Mouse (Mus musculus): ENCODE data around the gene Rac1. TPM values are rescaled to one million over a fixed set of nuclear protein-coding genes. Genes with fewer than 3 reads are reported as not detected.

Rac1 gene
- polyA plus RNA-seq, 1 experiment from 2014 or later: 322 TPM

DNA sequence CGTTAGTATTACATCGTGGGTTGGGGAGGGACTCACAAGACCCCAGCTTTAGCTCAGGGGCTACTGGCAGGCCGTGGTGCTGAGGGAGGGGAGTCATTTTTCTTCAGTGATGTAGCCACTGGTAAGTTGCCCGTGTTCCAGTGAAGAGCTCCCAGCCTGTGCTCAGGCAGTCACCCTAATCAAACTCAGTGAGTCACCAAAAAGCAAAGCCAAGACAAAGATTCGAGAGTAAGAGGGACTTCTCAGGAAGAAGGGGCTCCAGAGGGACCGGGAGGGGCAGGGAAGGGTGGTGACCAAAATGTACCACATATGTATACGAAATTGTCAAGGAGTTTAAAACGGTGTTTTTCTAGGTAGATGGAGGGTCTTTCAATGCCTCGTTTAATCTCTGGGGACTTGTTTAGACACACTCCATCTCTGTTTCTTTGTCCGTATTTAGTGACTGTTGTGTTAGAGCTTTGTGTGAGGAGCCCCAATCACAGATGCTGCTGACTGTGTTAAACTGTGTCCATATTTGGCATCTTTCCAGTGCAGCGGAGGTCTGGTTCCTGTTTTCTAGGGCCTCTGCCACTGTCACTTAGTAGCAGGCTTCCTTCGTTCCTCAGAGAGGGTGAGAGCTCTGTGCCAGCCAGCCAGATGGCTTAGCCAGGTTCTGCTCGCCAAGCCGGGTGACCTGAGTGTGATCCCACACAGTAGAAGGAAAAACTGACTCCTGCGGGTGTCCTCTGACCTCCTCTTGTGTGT is 57.2 kb downstream of the Rac1 start:
- 42% methylated on average over 15 of the region's 15 CpGs for WGBS
- no peaks in the 10 kb centered on the region for H3K9me3 ChIP-seq (replicated peaks)
- H3K9ac ChIP-seq: peak overlapping the region; percentile 6; the same call in 1 of the 2 replicates
- peak; percentile 61 for ATAC-seq (replicated peaks; ENCODE audit: insufficient number of reproducible peaks, insufficient read depth, low FRiP score, low read depth)
- peaks cover 14% of the 10 kb centered on the region for H3K36me3 ChIP-seq
- no peak overlapping the region for H3K4me2 ChIP-seq
- no peak overlapping the region for H3K4me3 ChIP-seq
- peak overlapping the region; percentile 75 for H3K27ac ChIP-seq
- peaks cover 12% of the 10 kb centered on the region for H3K4me1 ChIP-seq (replicated peaks)
- H3K27me3 ChIP-seq: no peaks in the 10 kb centered on the region

DNA sequence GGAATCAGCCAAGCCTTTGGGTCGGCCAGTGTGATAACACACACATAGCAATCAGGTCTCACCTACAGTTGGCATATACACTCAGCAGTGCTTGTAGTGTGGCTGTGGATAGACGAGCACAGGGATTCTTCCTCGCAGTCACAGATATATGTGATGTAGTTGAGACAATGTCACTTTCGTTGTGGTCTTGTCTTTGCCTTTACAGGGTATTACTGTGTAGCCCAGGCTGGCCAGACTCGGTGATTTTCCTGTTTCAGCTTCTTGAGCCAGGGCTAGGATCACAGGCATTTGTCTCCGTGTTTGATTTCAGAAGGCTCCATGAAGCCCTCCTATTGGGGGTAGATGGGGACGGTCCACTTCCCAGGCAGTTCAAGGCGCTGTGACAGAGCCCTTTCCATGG is 58.2 kb downstream of the Rac1 start:
- Histone ChIP-seq H3K4me3 (no peak overlapping the region), H3K27ac (no peak overlapping the region), H3K4me2 (no peak overlapping the region), H3K9me3 (replicated peaks) (no peaks in the 10 kb centered on the region), H3K36me3 (peaks cover 10% of the 10 kb centered on the region), H3K27me3 (no peaks in the 10 kb centered on the region), H3K4me1 (replicated peaks) (peaks cover 21% of the 10 kb centered on the region), H3K9ac (no peak overlapping the region)
- WGBS: 81% methylated on average over 8 of the region's 8 CpGs
- ATAC-seq (replicated peaks; ENCODE audit: insufficient number of reproducible peaks, insufficient read depth, low FRiP score, low read depth): no peak

DNA sequence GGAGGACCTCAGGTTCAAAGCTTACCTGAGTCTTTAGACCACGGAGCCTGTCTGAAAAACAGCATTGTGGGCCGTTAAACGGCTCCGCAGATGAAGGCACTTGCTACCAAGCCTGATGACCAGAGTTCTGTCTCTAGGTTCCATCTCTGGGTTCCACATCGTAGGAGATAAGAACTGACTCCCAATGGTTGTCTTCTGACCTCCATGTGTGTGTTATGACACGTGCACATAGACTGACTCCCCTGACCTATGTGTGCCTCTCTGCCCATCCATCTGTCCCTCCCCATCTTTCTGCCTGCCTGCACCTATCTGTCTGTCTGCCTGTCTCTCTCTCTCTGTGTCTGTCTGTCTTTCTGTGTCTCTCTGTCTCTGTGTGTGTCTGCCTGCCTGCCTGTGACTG is 59.9 kb downstream of the Rac1 start:
- no peak overlapping the region for H3K4me2 ChIP-seq
- H3K36me3 ChIP-seq: peaks cover 4% of the 10 kb centered on the region
- no peak overlapping the region for H3K4me3 ChIP-seq
- H3K27ac ChIP-seq: no peak overlapping the region
- H3K9me3 ChIP-seq (replicated peaks): no peaks in the 10 kb centered on the region
- H3K9ac ChIP-seq: no peak overlapping the region
- peaks cover 21% of the 10 kb centered on the region for H3K4me1 ChIP-seq (replicated peaks)
- WGBS: 86% methylated on average over 6 of the region's 6 CpGs
- no peaks in the 10 kb centered on the region for H3K27me3 ChIP-seq
- no peak for ATAC-seq (replicated peaks; ENCODE audit: insufficient number of reproducible peaks, insufficient read depth, low FRiP score, low read depth)

DNA sequence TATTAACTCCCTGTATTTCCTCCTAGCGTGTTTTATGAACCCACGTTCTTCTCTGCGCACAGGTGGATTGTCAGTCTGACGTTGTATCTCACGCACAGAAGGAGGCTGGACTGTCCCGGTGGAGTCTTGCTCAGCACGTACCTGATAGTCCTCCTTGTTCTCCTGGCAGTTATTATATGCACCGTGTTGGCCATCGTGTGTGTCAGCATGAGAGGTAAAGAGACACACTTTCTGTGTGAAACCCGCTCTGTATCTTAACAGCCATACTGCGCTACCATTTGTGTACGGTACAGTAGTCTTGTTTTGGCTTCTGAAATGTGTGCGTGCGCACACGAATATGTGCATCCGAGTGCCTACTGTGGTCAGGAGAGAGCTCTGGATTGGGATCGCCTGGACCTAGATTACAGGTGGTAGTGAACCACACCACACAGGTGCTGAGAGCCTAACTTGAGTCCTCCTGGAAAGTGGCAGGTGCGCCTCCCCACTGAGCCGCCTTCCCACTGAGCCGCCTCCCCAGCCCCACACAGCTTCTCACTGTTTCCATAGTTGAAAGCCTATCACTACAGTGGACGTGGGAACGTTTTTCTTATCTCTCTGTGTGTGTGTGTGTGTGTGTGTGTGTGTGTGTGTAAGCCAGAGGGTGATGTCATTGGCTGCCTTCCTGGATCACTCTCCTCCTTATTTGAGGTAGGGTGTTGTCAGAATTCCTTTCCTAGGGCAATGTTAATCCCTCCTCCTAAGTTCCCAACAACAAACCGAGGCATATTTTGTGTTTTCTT is 60.8 kb downstream of the Rac1 start:
- H3K4me2 ChIP-seq: no peak overlapping the region
- peaks cover 3% of the 10 kb centered on the region; the same call in 1 of the 2 replicates for H3K36me3 ChIP-seq
- H3K4me3 ChIP-seq: no peak overlapping the region
- no peaks in the 10 kb centered on the region for H3K9me3 ChIP-seq (replicated peaks)
- peaks cover 21% of the 10 kb centered on the region for H3K4me1 ChIP-seq (replicated peaks)
- H3K27me3 ChIP-seq: no peaks in the 10 kb centered on the region
- H3K9ac ChIP-seq: no peak overlapping the region
- ATAC-seq (replicated peaks; ENCODE audit: insufficient number of reproducible peaks, insufficient read depth, low FRiP score, low read depth): no peak
- 85% methylated on average over 23 of the region's 23 CpGs for WGBS
- no peak overlapping the region for H3K27ac ChIP-seq

DNA sequence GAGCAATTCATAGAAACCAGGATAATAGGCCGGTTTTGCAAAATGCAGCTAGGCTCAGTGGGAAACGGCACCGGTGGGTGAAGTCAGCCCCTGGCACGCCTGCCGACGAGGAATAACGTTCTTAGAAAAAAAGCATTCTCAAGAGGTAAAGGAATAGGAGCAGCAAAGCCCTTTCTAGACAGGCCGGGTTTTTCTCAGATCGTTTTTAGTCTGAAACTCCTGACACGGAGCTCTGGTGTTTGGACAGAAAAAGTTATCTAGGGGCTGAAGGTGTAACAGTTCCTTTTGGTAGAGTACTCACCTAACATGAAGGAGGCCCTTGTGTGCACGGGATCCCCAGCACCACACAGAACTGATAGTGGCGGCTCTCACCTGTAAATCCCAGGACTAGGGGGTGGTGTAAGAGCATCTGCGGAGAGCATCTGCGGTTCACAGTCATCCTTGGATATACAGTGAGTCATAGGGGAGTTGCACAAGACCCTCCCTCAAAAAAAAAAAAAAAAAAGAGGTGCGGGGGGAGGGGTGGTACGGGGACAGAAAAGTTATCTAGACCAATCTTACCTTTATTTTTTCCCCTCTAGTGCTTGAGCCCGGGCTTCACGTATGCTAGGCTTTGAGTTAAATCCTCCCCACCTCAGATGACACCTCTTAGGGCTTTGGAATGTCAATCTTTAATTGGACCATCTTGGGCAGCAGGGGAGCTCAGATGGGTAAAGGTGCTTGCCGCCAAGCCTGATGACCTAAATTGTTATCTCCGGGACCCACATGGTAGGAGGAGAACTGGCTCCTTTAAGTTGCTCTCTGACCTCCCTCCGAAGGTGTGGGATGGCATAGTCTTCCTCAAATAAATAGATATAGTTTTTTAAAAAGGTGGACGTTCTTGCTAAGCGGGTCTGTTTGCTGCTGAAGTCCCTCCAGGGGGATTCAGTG is 62.4 kb downstream of the Rac1 start:
- WGBS: 33% methylated on average over 23 of the region's 23 CpGs
- peaks cover 3% of the 10 kb centered on the region; the same call in 1 of the 2 replicates for H3K36me3 ChIP-seq
- H3K27me3 ChIP-seq: no peaks in the 10 kb centered on the region
- ATAC-seq (replicated peaks; ENCODE audit: insufficient number of reproducible peaks, insufficient read depth, low FRiP score, low read depth): no peak
- peaks cover 12% of the 10 kb centered on the region for H3K4me1 ChIP-seq (replicated peaks)
- H3K4me3 ChIP-seq: peak overlapping the region; percentile 90
- peak overlapping the region; percentile 82 for H3K9ac ChIP-seq
- H3K27ac ChIP-seq: no peak overlapping the region
- no peaks in the 10 kb centered on the region for H3K9me3 ChIP-seq (replicated peaks)
- H3K4me2 ChIP-seq: peak overlapping the region; percentile 95

DNA sequence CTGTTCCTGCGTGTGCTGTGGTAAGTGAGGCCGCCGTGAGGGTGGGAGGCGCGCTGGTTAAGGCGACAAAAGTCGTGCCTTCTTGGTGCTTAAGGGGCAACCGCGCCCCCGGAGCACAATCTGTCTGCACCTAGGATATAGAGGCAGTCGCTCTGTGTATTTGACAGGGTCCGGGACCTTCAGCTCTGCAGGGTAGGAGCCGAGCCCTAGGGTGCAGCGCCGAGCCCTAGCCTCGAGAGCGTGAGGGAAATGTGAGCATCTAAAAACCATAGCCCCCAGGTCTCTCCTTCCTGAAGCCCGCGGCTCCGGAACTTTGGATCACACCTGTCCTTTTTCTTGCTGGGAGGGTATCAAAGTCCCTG is 63.1 kb downstream of the Rac1 start:
- peaks cover 9% of the 10 kb centered on the region for H3K4me1 ChIP-seq (replicated peaks)
- H3K9me3 ChIP-seq (replicated peaks): no peaks in the 10 kb centered on the region
- no peaks in the 10 kb centered on the region for H3K27me3 ChIP-seq
- ATAC-seq (replicated peaks; ENCODE audit: insufficient number of reproducible peaks, insufficient read depth, low FRiP score, low read depth): peak; percentile 66
- peaks cover 1% of the 10 kb centered on the region; the same call in 1 of the 2 replicates for H3K36me3 ChIP-seq
- 0% methylated on average over 20 of the region's 20 CpGs for WGBS
- H3K4me2 ChIP-seq: peak overlapping the region; percentile 95
- peak overlapping the region; percentile 52 for H3K27ac ChIP-seq
- peak overlapping the region; percentile 82 for H3K9ac ChIP-seq
- H3K4me3 ChIP-seq: peak overlapping the region; percentile 90

DNA sequence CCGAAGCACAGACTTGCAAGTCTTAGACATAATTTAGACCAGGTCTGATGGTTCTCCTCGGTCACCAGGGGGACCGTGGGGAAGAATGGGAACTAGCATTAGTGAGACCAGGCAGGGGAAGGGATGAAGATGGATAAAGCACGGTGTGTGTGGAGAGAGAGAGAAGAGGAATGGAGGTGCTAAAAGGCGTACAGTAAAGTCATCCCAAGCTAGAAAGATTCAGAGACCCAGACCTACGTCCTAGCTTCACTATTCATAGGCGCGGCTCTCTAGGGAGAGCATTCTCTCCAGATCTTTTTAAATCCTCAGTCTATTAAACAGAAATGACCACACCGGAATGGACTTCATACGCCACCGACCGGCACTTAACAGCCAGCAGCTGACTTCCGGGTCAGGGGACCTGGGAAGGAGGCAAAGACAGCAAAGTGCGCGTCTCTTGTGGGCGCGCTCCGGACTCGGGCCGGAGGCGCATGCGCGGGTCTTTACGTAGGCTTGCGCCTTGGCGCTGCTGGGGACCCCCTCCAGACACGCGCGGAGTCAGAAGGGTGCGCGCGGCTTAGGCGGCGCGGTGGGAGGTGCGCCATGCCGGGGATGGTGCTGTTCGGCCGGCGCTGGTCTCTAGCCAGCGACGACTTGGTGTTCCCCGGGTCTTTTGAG is 63.6 kb downstream of the Rac1 start, which contains the start of gene Daglb:
TSS of gene Daglb (plus strand) at position 485 of the 657 bp plus-strand sequence.
- Histone ChIP-seq H3K4me2 (peak within 1 kb of the TSS; percentile 95), H3K4me1 (replicated peaks) (peaks cover 9% of the 10 kb centered on the region), H3K9ac (peak within 1 kb of the TSS; percentile 82), H3K27me3 (no peaks in the 10 kb centered on the region), H3K27ac (peak within 1 kb of the TSS; percentile 52), H3K36me3 (no peaks in the 10 kb centered on the region; the same call in 1 of the 2 replicates), H3K9me3 (replicated peaks) (no peaks in the 10 kb centered on the region), H3K4me3 (peak within 1 kb of the TSS; percentile 90)
- WGBS: 2% methylated on average over 43 of the region's 43 CpGs
- ATAC-seq (replicated peaks; ENCODE audit: insufficient number of reproducible peaks, insufficient read depth, low FRiP score, low read depth): peak; percentile 95

DNA sequence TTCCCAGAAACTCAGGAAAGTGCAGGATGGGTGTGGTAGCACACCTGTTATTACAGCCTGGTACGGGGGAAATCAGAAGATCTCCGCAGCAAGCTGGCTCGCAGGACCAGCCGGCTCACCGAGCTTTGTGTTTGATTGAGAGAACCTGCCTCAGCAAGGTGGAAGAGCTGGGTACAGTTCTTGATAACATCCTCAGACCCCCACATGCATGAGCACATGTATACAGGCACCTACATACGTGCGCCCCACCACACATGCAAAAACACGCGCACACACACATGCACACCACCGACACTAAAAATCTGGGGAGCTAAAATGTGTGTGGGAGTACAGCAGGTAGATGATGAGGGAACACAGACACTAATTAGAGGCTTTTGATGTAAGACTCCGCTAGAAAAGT is 64.2 kb downstream of the Rac1 start:
- peak overlapping the region; percentile 95 for H3K4me2 ChIP-seq
- peak overlapping the region; percentile 90 for H3K4me3 ChIP-seq
- no peaks in the 10 kb centered on the region for H3K27me3 ChIP-seq
- H3K9ac ChIP-seq: no peak overlapping the region; the same call in 1 of the 2 replicates
- 78% methylated on average over 11 of the region's 11 CpGs for WGBS
- no peak overlapping the region for H3K27ac ChIP-seq
- H3K9me3 ChIP-seq (replicated peaks): no peaks in the 10 kb centered on the region
- H3K36me3 ChIP-seq: no peaks in the 10 kb centered on the region; the same call in 1 of the 2 replicates
- peaks cover 9% of the 10 kb centered on the region for H3K4me1 ChIP-seq (replicated peaks)
- no peak for ATAC-seq (replicated peaks; ENCODE audit: insufficient number of reproducible peaks, insufficient read depth, low FRiP score, low read depth)

All from heart, embryonic 15.5 days (tissue).